Mouse (Mus musculus): ENCODE measurements around the gene Txlng.

DNA sequence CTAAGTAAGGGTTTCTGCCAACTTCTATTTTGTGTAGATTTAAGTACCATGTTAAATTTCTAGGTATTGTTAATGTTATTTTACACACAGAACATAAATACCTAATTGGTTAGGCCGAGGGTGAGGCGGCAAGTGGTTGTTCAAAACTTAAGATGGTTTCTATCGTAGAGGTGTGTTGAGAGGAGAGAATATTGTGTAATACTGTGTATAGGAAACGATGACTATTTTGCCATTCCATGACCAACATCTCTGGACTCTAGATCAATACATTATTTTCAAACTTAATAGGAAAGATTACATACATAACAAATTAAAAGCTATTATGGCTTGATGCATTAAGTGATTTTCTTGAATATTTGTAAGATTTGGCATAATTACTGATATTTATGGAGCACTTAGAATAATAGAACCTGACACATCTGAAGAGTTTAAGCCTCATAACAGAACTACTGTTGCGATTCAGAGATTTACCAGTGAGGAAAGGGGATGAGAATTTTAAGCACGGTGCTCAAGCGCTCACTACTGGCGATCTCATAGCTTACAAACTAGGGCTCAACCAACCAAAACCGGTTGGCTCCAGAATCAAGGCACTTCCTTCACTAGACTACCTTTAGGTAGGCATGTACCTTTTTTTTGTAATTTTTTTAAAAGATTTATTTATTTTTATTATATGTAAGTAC is 67.4 kb downstream of the Txlng start:
- TF ChIP-seq CTCF (conservative IDR thresholded peaks at IDR 0.05; ENCODE audit: low read length) (no peak), POU5F1 (IDR thresholded peaks at IDR 0.05; ENCODE audit: borderline replicate concordance, low read length) (no peak), NANOG (IDR thresholded peaks at IDR 0.05; ENCODE audit: borderline replicate concordance, low read length) (no peak)
